Mouse (Mus musculus): ENCODE measurements at regions not wholly inside any gene's neighbourhood (a gene's known extent, or its start where the extent isn't known, plus 50 kb on each side); places are given as distances from the start of the nearest gene placed in this dataset.

GRCm38 (mm10) chr10:120720061-120720460, 178.8 kb downstream of the Msrb3 start:
- TF ChIP-seq CTCF (IDR thresholded peaks at IDR 0.05; ENCODE audit: insufficient read depth, low read depth, low read length) (no peak), POLR2A (IDR thresholded peaks at IDR 0.05; ENCODE audit: insufficient read depth, low read depth, low read length) (no peak)

Data from olfactory bulb, adult 2 months (tissue).